Mouse (Mus musculus): Measurements from ENCODE around the gene Fhod1.

Gene Fhod1

DNA sequence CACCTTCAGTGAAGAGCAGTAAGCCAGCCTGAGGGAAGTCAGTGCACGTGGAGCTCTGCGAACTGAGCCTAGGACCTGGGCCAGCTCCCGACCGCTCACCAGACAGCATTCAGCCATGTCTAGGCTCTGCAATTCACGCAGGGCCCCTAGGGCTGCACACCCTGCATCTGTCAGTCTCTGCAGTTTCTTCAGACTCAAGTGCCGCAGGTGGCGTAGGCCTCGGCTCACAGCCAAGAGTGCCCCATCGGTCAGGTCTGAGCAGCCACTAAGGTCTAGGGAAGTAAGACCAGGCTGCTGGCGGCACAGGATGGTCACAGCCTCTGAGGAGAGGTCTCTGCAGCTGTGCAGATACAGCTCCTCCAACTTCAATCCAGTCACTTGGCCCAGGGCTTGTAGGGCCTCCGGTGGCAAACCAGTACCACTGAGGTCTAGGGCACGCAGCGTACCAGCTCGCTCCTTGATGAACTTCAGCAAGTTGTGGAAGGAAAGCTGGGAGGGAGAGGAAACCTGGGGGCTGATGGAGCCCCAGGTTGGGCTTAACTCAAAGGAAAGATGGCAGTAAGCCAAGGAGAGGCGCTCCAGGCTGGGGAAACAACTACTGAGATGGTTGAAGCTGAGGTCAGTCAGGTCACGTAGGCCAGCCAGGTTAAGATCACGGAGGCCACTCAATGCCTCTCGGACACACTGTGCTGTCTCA lies 32.5 kb downstream of the Fhod1 start:
- no peak for DNase-seq

DNA sequence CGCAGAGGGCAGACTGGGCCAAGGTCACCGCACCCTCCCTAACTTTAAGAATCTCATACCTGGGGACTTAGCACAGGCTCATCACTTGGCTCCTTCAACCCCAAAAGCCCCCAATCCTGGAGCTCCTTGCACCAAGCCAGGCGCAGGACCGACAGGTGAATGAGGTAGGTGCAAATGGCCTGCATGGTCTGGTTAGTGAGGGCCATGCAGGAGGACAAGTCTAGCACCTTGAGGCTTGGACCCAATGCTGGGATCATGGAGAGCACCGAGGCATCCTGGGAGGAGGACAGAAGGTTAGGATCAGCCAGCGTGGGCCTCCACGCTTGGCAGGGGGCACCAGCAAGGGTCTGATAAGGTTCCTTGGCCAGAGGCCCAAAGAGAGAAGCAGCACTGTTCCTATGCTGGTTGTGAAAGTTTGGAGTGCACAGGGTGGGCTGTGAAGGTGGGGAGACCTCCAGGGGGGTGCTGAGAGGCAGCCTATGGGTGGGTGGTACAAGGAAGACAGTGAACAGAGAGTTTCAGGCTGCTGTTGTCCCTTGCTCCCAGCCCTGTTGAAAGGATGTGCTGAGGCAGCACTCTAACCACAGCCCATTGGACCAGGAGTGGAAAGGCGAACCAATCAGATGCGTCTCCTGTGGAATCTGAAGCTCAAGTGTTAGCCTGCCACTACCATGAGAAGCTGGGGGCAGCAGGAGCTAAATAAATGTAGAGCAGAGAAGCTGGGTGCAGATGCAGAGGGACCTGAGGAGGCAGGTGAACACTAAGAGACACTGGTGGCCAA lies 33.9 kb downstream of the Fhod1 start:
- DNase-seq, result no peak

DNA sequence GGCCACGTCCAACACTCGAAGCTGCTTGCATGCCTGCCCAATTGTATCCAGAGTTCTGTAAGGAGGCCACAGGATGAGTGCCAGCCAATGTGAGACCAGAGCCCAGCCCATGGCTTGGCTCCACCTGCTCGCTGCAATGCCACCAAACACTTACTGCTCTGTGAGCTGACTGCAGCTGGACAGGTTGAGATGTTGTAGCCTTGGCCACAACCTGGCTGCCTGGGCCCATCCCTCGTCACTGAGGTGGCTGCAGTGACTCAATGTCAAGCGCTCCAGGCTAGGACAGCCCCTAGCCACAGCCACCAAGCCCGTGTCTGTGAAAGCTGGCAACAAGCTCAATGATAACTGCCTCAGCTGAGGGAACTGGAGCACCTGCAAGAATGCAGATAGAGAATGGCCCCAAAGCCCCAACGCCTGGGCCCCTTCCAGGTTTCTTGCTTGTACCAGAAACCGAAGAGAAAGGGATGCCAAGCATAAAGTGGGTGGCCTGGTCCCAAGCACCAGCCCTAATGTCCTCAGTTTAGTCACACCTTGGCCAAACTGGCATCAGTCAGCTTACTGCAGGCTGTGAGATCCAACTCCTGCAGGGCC lies 34.8 kb downstream of the Fhod1 start:
- no peak for DNase-seq

DNA sequence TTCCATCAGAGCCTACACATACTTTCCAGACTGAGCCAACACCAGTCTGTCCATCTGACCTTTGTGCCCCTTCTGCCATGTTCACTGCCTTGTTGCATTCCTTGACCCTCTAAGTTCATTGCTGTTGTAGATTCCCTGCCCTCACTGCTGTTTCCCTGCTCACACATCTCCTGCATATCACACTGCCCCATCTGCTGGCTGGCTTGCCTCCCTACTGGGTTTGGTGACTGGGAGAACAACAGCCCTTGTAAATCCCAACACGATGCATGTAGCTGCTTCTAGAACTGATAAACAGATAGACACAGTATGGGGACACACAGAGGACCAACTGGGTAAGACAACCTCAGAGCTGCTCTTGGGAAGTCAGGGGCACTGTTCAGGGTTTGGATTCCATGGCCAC lies 36.0 kb downstream of the Fhod1 start:
- DNase-seq, result no peak

DNA sequence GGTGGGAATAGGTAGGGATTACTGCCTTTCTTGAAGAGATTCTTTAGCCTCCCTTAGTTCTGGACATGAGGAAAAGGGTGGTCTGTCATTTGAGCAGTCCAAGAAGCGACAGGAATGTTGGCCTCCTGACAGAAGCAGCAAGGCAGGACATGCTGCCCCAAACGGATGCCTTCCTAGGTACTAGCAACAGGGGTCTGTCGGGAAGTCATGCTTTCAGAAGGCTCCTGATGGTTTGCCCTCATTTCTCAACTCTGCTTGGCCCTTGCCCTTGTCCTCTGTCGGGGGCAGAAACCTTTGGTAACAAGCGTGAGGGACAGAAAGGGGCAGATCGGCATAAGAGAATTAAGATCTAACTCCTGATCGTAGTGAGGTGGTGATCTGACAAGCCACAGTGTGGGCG lies 37.6 kb downstream of the Fhod1 start:
- DNase-seq, result no peak

DNA sequence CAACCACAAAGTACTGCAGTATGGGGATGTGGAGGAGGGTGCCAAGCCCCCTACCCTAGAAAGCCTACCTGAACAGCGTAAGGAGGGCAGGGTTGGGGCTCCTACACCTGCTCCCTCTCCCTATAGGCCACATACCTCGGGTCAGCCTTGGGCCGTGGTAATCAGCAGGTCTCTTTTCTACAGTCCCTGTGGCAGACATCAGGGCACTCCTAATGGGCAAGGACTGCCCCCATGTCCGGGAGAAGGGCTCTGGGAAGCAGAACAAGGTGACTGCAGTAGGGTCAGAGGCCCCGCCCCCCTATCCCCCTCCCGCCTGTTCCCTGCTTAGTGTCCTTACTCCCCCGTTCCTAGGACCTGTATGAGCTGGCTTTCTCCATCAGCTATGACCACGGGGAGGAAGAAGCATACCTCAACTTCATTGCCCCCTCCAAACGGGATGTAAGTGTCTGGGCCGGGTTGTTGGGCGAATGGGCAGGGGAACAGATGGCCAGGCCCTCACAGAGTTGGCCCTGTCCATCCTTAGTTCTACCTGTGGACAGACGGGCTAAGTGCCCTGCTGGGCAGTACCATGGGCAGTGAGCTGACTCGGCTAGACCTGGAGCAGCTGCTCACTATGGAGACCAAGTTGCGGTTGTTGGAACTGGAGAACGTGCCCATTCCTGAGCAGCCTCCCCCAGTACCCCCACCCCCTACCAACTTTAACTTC lies 38.5 kb downstream of the Fhod1 start:
- DNase-seq, result no peak

DNA sequence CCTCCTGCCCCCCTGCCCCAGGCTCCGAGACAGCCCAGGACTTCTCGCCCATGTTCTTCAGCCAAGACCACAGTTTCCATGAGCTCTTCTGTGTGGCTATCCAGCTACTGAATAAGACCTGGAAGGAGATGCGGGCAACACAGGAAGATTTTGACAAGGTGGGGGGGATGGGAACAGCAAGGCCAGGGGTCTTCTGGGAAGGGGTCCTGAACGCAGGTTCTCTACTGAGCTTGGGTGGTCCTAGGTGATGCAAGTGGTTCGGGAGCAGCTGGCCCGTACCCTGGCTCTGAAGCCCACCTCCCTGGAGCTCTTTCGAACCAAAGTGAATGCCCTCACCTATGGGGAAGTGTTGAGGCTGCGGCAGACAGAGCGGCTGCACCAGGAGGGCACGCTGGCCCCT lies 39.3 kb downstream of the Fhod1 start:
- DNase-seq, result no peak

DNA sequence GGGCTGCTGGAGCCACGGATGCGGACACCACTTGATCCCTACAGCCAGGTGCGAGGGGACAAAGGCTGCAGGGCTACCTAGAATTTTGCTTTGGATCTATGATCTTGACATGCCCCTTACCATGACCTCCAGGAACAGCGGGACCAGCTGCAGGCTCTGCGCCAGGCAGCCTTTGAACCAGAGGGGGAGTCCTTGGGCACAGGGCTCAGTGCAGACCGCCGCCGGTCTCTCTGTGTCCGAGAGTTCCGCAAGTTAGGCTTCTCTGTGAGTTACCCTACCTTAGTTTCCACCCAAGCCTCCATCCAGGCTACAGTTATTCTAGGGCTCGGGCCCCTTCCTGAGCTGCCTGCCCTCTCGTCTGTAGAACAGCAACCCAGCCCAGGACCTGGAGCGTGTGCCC lies 40.1 kb downstream of the Fhod1 start:
- DNase-seq, result no peak

DNA sequence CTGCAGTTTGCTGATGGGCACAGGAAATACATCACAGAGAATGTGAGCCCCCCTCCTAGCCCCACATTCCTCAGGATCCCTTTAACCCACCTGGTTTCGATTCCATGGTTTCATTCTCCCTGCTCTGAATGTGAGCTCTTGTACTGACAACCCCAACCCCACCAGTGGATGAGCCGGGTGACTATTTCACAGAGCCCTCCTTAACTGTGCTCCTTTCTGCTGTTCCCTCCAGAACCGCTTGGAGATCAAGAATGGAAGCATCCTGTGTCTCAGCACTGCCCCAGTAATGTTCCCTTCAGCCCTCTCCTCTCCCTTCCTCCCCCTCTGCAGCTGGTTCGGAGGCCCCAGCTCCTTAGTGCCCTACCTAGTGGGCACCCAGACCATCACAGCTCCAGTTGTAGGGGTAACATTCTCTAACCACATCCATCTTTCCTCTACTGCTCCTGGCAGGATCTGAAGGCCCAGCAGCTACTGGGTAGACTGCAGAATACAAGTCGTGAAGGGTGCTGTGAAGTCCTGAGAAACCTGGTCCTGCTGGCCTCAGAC lies 41.5 kb downstream of the Fhod1 start:
- no peak for DNase-seq

DNA sequence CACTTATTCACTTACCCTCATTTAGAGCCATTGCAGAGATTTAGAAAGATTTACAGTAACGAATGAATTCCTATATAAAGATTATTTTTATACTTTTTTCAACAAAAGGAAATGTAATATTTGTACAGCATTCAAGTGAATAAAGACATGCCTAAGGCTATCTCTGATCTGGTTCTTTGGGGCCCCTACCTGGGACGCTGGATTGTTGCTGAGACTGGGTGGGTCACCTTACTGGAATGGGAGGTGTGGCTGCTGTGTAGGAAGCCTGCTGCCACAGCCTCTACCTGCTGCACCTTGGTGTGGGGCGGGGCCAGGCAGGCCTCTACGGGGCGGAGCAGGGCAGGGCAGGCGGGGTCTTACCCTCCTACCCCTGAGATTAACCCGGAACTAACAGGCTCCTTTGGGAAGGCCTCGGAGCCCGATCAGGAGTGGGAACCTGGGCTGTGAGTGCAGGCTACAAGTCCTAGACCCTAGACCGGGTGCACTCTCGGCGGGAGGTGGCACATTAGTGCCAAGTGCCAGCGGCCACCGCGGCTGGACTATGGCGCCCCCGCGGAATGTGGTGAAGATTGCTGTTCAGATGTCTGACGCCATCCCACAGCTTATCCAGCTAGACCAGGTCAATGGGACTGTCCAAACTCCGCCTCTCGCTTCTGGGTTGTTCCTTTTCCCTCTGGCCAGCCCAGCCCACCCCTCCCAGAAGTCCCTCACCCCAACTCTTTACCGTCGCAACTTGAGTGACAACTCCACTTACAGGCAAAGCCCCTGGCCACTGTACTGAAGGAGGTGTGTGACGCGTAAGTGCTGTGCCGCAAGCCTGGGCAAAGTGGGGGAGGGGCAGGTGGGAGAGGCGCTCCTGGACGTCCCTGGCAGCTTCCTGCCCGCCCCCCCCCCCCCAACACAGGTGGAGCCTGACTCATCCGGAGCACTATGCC lies 42.3 kb downstream of the Fhod1 start, which contains the start of gene Elmo3:
Gene Elmo3 (plus strand): TSS at position 391 of the 935 bp plus-strand sequence.
- peak; percentile 72 for DNase-seq

DNA sequence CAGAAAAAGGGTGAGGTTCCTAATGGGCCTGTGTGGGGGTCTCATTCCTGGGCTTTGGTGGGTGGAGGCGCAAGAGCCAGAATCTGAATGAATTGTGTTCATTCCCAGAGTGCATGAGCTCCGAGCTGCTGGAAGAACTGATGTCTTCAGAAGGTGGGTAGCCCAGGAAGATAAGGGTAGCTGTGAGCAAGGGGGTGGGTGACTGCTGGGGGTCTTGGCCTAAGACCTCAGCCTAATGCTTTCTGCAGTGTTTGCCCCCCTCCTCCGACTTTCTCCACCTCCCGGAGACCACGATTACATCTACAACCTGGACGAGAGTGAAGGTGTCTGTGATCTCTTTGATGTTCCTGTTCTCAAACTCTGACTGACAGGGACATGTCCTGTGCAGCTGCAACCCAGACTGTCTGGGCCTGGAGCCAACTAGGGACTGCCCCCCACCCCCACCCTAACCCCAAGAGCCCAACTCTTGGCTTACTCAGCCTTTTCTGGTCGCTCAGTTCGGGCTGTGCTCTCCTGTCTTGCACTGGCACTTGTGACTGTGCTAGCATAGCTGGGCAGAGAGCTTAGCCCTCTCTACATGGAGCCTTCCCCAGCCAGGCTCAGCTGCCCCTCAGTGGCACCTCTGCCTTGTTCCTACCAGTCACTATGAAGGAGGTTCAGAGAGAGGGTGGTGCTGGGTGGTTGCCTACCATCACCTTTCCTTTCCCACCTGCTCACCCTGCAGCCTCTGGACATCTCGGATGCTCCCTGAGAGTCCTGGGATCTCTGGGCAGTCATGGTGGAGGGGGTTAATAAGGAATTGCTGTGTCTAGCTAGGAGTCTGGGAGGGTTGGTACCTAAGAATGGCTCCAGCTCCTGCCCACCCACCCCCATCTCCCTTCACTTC lies 43.2 kb downstream of the Fhod1 start:
- no peak for DNase-seq

DNA sequence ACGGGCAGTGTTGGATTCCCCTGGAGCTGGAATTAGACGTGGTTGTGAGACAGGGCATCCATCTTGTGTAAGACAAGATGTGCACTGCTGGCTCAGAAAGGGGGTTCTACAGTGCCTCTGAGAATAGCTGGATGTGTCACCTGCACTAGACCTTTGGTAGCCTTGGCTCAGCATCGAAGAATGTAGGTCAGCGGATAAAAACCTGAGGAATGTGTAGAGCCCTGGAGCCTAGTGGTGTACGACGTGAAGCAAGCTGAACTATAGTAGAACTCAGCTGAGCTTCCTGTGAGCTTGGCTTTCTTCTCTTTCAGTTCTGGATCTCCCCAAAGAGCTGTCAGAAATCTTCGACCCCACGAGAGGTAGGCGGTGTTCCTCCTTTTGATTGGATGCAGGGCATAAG lies 43.9 kb downstream of the Fhod1 start:
- DNase-seq, result no peak

DNA sequence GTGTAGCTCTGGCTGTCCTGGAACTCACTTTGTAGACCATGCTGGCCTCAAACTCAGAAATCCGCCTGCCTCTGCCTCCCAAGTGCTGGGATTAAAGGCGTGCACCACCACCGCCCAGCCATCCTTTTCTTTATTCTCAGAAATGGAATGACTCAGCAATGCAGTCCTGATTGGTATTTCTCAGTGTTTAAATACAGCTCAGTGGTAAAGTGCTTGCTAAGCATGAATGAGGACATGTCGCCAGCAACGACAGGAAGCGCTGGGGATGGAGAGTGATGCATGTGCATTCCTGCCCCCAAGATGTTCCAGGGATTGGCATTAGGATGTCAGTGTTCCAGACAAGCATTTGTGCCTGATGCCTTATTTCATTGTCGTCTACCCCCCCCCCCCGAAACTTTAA lies 44.4 kb downstream of the Fhod1 start:
- no peak for DNase-seq

DNA sequence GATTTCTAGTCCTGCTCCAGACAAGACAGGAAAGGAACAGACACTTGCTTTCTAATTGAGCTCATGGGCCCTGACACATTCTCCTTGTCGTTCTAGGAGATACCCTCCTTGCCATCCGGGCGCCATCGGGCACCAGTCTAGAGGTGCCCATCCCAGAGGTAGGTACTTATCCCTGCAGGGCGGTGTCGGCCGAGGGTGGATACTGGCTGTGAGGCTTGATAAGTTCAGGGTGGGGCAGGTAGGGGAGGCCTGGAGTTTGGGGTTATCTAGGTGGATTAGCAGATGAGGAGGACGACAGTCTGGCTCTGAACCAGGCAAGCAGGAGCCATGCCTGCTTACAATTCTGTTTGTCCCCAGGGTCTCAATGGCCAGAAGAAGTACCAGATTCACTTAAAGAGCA lies 47.8 kb downstream of the Fhod1 start:
- no peak for DNase-seq

DNA sequence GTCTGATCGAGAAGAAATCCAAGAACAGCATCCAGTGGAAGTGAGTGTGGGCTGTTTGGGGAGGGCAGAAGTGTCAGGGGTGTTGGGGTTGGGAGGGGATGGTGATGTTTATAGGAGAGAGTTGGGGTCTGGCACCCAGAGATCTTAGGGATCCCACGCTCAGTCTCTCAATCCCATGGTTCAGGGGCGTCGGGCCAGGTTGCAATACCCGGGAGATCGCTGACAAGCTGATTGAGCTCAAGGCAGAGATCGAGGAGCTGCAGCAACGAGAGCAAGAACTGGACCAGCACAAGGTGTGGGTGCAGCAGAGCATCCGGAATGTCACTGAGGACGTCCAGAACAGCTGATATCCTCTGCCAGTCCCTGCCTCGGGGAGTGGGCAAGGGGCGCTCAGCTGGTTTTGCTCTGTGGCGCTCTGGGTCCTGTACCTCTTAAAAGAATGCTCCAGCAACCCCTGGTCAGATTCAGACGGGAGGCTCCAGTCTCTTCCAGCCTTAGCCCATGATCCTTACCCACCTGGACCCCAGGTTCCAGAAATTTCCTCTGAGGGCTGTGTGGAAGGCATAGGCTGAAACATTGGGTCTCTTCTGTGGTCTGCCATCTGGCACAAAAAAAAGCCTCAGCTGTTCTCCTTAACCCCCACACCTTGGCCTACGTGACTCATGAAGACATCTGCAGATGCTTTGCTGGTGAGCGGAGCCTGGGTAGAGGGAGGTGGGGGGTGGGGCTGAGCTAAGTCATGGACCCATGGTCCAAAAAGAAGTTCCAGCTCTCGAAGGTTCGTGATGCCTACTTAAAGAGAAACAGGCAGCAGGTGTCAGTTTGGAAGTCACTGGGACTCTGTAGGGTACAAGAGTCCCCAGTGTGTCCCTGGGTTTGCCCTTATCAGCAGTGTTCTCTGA lies 49.2 kb downstream of the Fhod1 start:
- DNase-seq, result peak; percentile 69

DNA sequence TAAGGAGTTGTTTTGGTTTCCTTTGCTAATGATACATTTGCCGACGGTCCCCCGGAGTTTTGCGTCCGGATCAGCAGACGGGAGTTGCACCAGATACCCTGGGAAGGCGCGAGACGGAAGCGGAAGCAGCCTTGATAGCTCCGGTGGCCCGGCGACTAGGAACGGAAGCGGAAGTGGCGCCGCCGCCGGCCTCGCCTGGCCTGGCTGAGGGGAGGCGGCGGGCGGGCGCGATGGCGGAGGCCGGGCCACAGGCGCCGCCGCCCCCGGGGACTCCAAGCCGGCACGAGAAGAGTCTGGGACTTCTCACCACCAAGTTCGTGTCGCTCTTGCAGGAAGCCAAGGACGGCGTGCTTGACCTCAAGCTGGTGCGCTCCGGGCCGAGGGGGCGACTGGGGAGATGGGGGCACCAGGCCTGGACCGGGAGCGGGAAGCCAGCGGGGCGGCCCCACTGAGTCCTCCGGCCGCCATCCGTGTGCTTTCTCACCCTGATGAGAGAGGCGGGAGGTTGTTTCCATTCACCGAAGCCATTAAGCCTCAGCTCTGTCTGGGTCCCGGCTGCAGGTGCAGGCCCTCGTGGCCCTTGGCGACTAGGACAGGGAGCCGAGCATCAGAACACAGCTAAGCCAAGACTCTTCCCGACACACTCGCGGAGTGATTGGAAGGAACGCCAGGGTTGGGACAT lies 50.1 kb downstream of the Fhod1 start, which contains the start of gene E2f4:
Gene E2f4 (plus strand): TSS at position 153 of the 682 bp plus-strand sequence.
- peak; percentile 91 for DNase-seq

DNA sequence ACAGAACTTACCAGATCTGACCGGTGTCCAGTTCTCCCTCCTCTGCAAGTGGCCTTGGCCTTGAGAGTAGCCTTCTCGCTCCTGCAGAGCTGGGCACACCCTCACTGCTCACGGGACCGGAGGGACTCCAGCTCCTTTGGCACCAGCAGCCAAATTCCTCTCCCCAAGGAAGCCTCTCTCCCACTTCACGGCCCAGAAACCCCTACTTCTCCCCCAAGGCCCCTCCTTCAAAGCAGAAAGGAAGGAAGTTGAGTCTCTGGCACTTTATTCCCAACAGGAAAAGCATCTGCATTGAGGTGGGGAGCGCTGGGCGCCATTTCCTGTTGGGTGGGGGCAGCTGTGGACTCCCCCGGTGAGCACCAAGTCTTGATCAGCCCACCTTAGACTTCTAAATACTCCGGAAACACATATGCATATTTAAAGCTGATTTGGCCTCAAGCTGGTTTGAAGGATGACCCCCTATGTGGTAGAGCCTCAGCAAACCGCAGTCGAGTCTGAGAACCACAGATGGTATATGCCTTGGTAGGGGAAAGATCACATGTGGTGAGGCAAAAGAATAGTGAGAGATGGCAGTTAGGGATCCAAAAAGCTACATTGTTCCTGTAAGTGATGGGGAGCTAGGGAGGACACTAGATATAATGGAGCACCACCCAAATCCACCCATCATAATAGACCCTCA lies 51.7 kb downstream of the Fhod1 start, which contains the start of gene Exoc3l:
Gene Exoc3l (minus strand): TSS at position 207 of the 679 bp plus-strand sequence.
- DNase-seq, result no peak

DNA sequence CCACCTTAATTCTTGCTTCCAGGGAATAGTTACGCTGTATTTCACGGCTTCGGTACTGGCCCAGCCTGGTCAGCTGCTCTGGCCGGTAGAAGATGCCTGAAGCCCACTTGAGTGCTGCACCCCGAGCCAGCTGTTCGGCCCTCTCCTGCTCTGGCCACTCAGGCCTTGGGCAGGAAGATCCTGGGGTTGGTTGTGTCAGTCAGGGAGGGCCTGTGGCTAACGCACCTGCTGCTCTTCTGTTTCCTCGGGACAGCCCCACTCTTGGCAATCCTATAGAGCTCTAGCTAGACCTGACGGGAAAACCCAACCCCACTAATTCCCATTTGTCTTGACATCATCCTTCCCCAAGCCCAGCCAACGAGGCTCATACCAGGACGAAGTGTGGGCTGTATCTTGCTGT lies 52.5 kb downstream of the Fhod1 start:
- no peak for DNase-seq
